Comparison of ENCODE assay signal across 17 mouse cellular contexts in the genomic region with DNA sequence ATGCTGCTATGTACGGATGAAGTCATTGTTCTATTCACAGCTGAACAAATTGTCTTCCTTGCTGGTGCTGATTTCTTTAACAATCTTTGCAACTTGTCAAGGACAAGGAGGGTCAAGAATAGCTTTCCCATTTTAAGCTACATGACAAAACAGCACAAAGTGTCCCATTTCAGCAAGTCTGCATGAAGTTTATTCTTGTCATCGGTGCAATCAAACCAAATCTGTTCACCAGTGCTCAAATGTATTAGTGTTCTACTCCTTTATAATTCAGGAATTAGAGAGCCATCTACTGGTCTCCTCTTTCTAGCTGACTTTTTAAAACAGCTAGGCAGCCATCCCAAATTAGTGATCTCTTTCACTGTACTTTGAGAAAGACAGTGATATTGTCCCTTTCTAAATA.
DNase-seq lines count a peak whose midpoint lies in the region; ATAC-seq and TF ChIP-seq lines count a peak whose summit lies in the region.
"Had no signal": no experiment of that assay in that cellular context is flagged by ENCODE, and none has a peak within 500 bp of the region (broad histone marks: within the 10 kb centered on the region; RNA-seq: fewer than 3 reads in every experiment).

No protein-coding gene starts in this region.

- TF ChIP-seq POLR2A in cortical plate, adult 2 months (IDR thresholded peaks at IDR 0.05; ENCODE audit: extremely low read depth, insufficient read depth, low read length), result no peak

- H3K9me3 ChIP-seq in lung, embryonic 14.5 days (ENCODE audit: low read depth, low read length), result no peaks in the 10 kb centered on the region
- H3K9me3 ChIP-seq in stomach, postnatal 0 days (ENCODE audit: control insufficient read depth, low read length), result no peaks in the 10 kb centered on the region
- H3K9me3 ChIP-seq: liver, embryonic 15.5 days; midbrain, embryonic 12.5 days had no signal

- no peak for DNase-seq in frontal cortex, postnatal 25 days (ENCODE audit: low spot score in 2 of 2)
- DNase-seq in lung, embryonic 14.5 days, result peak; percentile 44
- no peak for DNase-seq in lung, postnatal 36 days
- DNase-seq in stomach, postnatal 0 days (ENCODE audit: low spot score), result no peak
- no peak for DNase-seq in heart, adult 18-20 months
- DNase-seq: cerebellum, adult 2 months; gastrocnemius, postnatal 10 days; heart, postnatal 36 days; kidney, postnatal 14 days; spleen, adult 18-20 months; thymus, postnatal 36 days had no signal

- H3K9ac ChIP-seq in lung, embryonic 14.5 days, result no peak overlapping the region
- no peak overlapping the region for H3K9ac ChIP-seq in stomach, postnatal 0 days (ENCODE audit: low read length)
- H3K9ac ChIP-seq: liver, embryonic 15.5 days; midbrain, embryonic 12.5 days had no signal

- no peak overlapping the region for H3K27ac ChIP-seq in lung, embryonic 14.5 days (ENCODE audit: low read depth)
- no peak overlapping the region; the same call in 1 of the 2 replicates for H3K27ac ChIP-seq in cortical plate, adult 2 months (ENCODE audit: insufficient read depth, low read length)
- H3K27ac ChIP-seq in stomach, postnatal 0 days (replicated peaks), result no peak overlapping the region
- H3K27ac ChIP-seq: liver, embryonic 15.5 days; midbrain, embryonic 12.5 days had no signal

- H3K4me3 ChIP-seq in lung, embryonic 14.5 days (ENCODE audit: low read depth, low read length), result no peak overlapping the region
- 0 out of 2 replicates have a peak overlapping the region, but pooled peaks have one; percentile 7 for H3K4me3 ChIP-seq in cortical plate, adult 2 months (ENCODE audit: insufficient read depth, low read length)
- H3K4me3 ChIP-seq in stomach, postnatal 0 days (ENCODE audit: low read depth, low read length), result no peak overlapping the region
- H3K4me3 ChIP-seq: liver, embryonic 15.5 days; midbrain, embryonic 12.5 days had no signal

- 50% methylated on average over 2 of the region's 2 CpGs for WGBS in lung, embryonic 14.5 days
- 49% methylated on average over 2 of the region's 2 CpGs for WGBS in stomach, postnatal 0 days

- TF ChIP-seq CTCF in lung, embryonic 14.5 days (IDR thresholded peaks at IDR 0.05; ENCODE audit: low read depth), result peak; percentile 9; the same call in 1 of the 2 replicates
- no peak for TF ChIP-seq CTCF in cortical plate, adult 2 months (IDR thresholded peaks at IDR 0.05; ENCODE audit: extremely low read depth, insufficient read depth, low read length)
- peak; percentile 43 for TF ChIP-seq CTCF in stomach, postnatal 0 days (IDR thresholded peaks at IDR 0.05; ENCODE audit: low read depth)

- no peak overlapping the region for H3K4me2 ChIP-seq in lung, embryonic 14.5 days
- no peak overlapping the region for H3K4me2 ChIP-seq in stomach, postnatal 0 days (replicated peaks; ENCODE audit: low read depth)
- H3K4me2 ChIP-seq: heart, embryonic 11.5 days; liver, embryonic 15.5 days; midbrain, embryonic 12.5 days had no signal

- H3K4me1 ChIP-seq in lung, embryonic 14.5 days (ENCODE audit: insufficient read depth), result no peaks in the 10 kb centered on the region
- no peaks in the 10 kb centered on the region for H3K4me1 ChIP-seq in cortical plate, adult 2 months (ENCODE audit: control insufficient read depth, insufficient read depth, low read length)
- H3K4me1 ChIP-seq in stomach, postnatal 0 days (replicated peaks; ENCODE audit: control insufficient read depth, insufficient read depth), result no peaks in the 10 kb centered on the region
- H3K4me1 ChIP-seq: liver, embryonic 15.5 days; midbrain, embryonic 12.5 days had no signal

- H3K36me3 ChIP-seq in lung, embryonic 14.5 days (ENCODE audit: insufficient read depth), result no peaks in the 10 kb centered on the region
- H3K36me3 ChIP-seq in stomach, postnatal 0 days (ENCODE audit: control insufficient read depth, insufficient read depth, low read length), result no peaks in the 10 kb centered on the region
- H3K36me3 ChIP-seq: G1E; liver, embryonic 15.5 days; midbrain, embryonic 12.5 days had no signal

- no peaks in the 10 kb centered on the region for H3K27me3 ChIP-seq in lung, embryonic 14.5 days (ENCODE audit: insufficient read depth, low read length)
- no peaks in the 10 kb centered on the region for H3K27me3 ChIP-seq in stomach, postnatal 0 days (ENCODE audit: control insufficient read depth, insufficient read depth, low read length)
- H3K27me3 ChIP-seq: liver, embryonic 15.5 days; midbrain, embryonic 12.5 days had no signal

- ATAC-seq in frontal cortex, adult (ENCODE audit: low TSS enrichment), result peak; percentile 91
- ATAC-seq in lung, embryonic 14.5 days (ENCODE audit: insufficient read depth), result no peak
- ATAC-seq in stomach, postnatal 0 days (ENCODE audit: low FRiP score, low TSS enrichment), result no peak

- TF ChIP-seq EP300 in stomach, postnatal 0 days (optimal IDR thresholded peaks at IDR 0.05), result no peak
